Mouse (Mus musculus): ENCODE data around the gene Sec31b.

GRCm38 (mm10) chr19:44535376-44535775 is 10.3 kb downstream of the Sec31b start:
- no peak for TF ChIP-seq EP300 (IDR thresholded peaks at IDR 0.05; ENCODE audit: low read depth)
- peak; percentile 28; the same call in 1 of the 2 replicates for TF ChIP-seq CTCF (IDR thresholded peaks at IDR 0.05; ENCODE audit: low read depth)
